Mouse (Mus musculus): ENCODE results near the gene Ankrd34a. TPM values are rescaled to one million over a fixed set of nuclear protein-coding genes. Genes with fewer than 3 reads are reported as not detected.
A peak's percentile ranks its signal among the peaks of the same experiment; 100 is the strongest.

Gene Ankrd34a
- 1 to 10 TPM in 1 of 2 experiments, under 1 TPM in 1; 0.95 to 1.1 TPM for total RNA-seq (2021)
- long read RNA-seq, experiment 1, partial matches to known transcripts: 0 of 1 reads
- long read RNA-seq, experiment 1, other reads (novel, unspliced or antisense): 1 of 1 reads
- long read RNA-seq, experiment 2, partial matches to known transcripts: 0 of 2 reads
- long read RNA-seq, experiment 2, other reads (novel, unspliced or antisense): 2 of 2 reads

GRCm38 (mm10) chr3:96596228-96596707 lies at the start of gene Ankrd34a:
TSS of gene Ankrd34a (plus strand) at chr3:96596636.
- DNase-seq: peak; percentile 52

- no peak for DNase-seq
Observed at GRCm38 (mm10) chr3:96546880-96547279, 49.6 kb upstream of the Ankrd34a start.

- DNase-seq: peak; percentile 49
Observed at GRCm38 (mm10) chr3:96547389-96547960, 49.0 kb upstream of the Ankrd34a start.

GRCm38 (mm10) chr3:96548824-96549223 lies 47.6 kb upstream of the Ankrd34a start:
- DNase-seq: no peak

GRCm38 (mm10) chr3:96549346-96549745 lies 47.1 kb upstream of the Ankrd34a start:
- no peak for DNase-seq

- DNase-seq: peak; percentile 70
Observed at GRCm38 (mm10) chr3:96551203-96551602, 45.2 kb upstream of the Ankrd34a start.

- no peak for DNase-seq
Observed at GRCm38 (mm10) chr3:96551890-96552289, 44.5 kb upstream of the Ankrd34a start.

- no peak for DNase-seq
Observed at GRCm38 (mm10) chr3:96553601-96554000, 42.8 kb upstream of the Ankrd34a start.

GRCm38 (mm10) chr3:96554251-96554650 lies 42.2 kb upstream of the Ankrd34a start:
- no peak for DNase-seq

GRCm38 (mm10) chr3:96555041-96555596 lies 41.3 kb upstream of the Ankrd34a start:
- peak; percentile 85 for DNase-seq

- no peak for DNase-seq
Observed at GRCm38 (mm10) chr3:96555999-96556614, 40.3 kb upstream of the Ankrd34a start.

GRCm38 (mm10) chr3:96556651-96557635 lies 39.5 kb upstream of the Ankrd34a start:
- no peak for DNase-seq

- peak; percentile 100 for DNase-seq
Observed at GRCm38 (mm10) chr3:96557694-96558093, 38.7 kb upstream of the Ankrd34a start, which contains the start of gene Txnip. TSS of gene Txnip (plus strand) at chr3:96557957.

GRCm38 (mm10) chr3:96558159-96558558 lies 38.3 kb upstream of the Ankrd34a start:
- no peak for DNase-seq

GRCm38 (mm10) chr3:96558668-96559196 lies 37.7 kb upstream of the Ankrd34a start:
- no peak for DNase-seq

GRCm38 (mm10) chr3:96559398-96559910 lies 37.0 kb upstream of the Ankrd34a start:
- no peak for DNase-seq

GRCm38 (mm10) chr3:96559911-96560850 lies 36.3 kb upstream of the Ankrd34a start:
- no peak for DNase-seq

GRCm38 (mm10) chr3:96560881-96561668 lies 35.4 kb upstream of the Ankrd34a start:
- no peak for DNase-seq

Data from gastrocnemius, postnatal 25 days (tissue).